Mouse (Mus musculus): Measurements from ENCODE around the gene Rap1gap.

- TF ChIP-seq CTCF (IDR thresholded peaks at IDR 0.05; ENCODE audit: borderline replicate concordance, extremely low read depth, insufficient read depth, insufficient read length) (no peak), POLR2A (IDR thresholded peaks at IDR 0.05; ENCODE audit: borderline replicate concordance, extremely low read depth, insufficient read depth, insufficient read length, poor library complexity, severe bottlenecking) (no peak)
These were observed 104.3 kb downstream of the Rap1gap start for GRCm38 (mm10) chr4:137768831-137769230.
